Comparison of ENCODE assay signal across 20 mouse cellular contexts in the genomic region with DNA sequence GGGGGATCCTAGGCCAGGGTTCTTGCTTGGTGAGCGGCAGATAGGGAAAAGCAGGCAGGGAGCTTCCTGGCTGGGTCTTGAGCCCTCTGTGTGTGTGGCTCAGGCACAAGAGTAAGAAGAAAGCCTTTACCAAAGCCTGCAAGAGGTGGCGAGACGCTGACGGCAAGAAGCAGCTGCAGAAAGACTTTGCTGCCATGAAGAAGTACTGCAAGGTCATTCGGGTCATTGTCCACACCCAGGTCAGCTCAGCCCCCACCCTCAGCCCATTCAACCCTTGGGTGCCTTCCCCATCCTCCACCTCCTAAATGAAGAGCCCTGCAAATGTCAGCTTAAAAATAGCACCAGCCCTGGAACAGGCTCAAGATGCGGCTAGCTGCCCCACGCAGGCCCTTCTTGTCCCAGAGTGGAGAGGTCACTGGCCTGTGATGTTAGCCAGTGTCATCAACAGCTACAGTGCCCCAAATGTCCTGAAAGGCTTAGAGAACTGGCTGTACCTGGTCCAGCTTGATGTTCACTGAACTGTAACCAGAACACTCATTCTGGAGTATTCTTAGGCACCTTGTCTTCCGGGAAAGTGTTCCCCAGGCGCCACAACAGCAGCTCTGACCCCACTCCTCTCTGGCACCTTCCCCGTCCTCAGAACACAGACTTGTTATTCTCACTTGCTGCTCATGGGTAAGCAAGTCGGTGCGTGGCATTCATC. TPM values are rescaled to one million over a fixed set of nuclear protein-coding genes. Genes with fewer than 3 reads are reported as not detected.
DNase-seq lines count a peak whose midpoint lies in the region; ATAC-seq and TF ChIP-seq lines count a peak whose summit lies in the region.
"Had no signal": no experiment of that assay in that cellular context is flagged by ENCODE, and none has a peak within 500 bp of the region (broad histone marks: within the 10 kb centered on the region; RNA-seq: fewer than 3 reads in every experiment).

No protein-coding gene starts in this region.

- ATAC-seq in heart, postnatal 0 days (ENCODE audit: insufficient read depth, low read depth): peak; percentile 47
- ATAC-seq in forebrain, embryonic 11.5 days (replicated peaks; ENCODE audit: low FRiP score): no peak
- no peak for ATAC-seq in erythroblast, adult 5-6 weeks (replicated peaks; ENCODE audit: low FRiP score, poor library complexity, severe bottlenecking)
- ATAC-seq: liver, postnatal 0 days had no signal

- peak; percentile 48 for DNase-seq in kidney, adult 18-20 months
- DNase-seq in kidney, adult 11 months: no peak
- DNase-seq in gastrocnemius, adult 8-10 months (ENCODE audit: low spot score in 2 of 2): peak; percentile 74 to 85
- DNase-seq in heart, adult 8-10 months (ENCODE audit: low spot score): peak; percentile 63
- DNase-seq in heart, postnatal 0 days (ENCODE audit: low spot score): peak; percentile 75
- DNase-seq in left cerebral cortex, adult 9 months (ENCODE audit: low spot score in 2 of 2): no peak
- no peak for DNase-seq in forebrain, embryonic 11.5 days (ENCODE audit: low spot score)
- DNase-seq: B cell, adult 2 months; cerebellum, adult 11-12 months; cerebellum, postnatal 36 days; liver, postnatal 0 days; right cerebral cortex, postnatal 14 days had no signal

- peak overlapping the region; percentile 13; the same call in 1 of the 2 replicates for H3K4me2 ChIP-seq in heart, postnatal 0 days (ENCODE audit: low read depth, low read length)
- H3K4me2 ChIP-seq in forebrain, embryonic 11.5 days (ENCODE audit: low read depth, low read length, severe bottlenecking): no peak overlapping the region
- H3K4me2 ChIP-seq: embryonic facial prominence, embryonic 12.5 days; hindbrain, embryonic 14.5 days; limb, embryonic 15.5 days; midbrain, embryonic 12.5 days had no signal

- H3K4me3 ChIP-seq in heart, postnatal 0 days (ENCODE audit: low read depth, low read length): no peak overlapping the region
- no peak overlapping the region for H3K4me3 ChIP-seq in forebrain, embryonic 11.5 days (ENCODE audit: low read depth, low read length)
- H3K4me3 ChIP-seq: embryonic facial prominence, embryonic 12.5 days; layer of hippocampus, adult 2 months; limb, embryonic 15.5 days; midbrain, embryonic 12.5 days had no signal

- H3K4me1 ChIP-seq in heart, postnatal 0 days (ENCODE audit: control insufficient read depth, insufficient read depth): peaks cover 39% of the 10 kb centered on the region
- peaks cover 9% of the 10 kb centered on the region; the same call in 1 of the 2 replicates for H3K4me1 ChIP-seq in forebrain, embryonic 11.5 days (replicated peaks; ENCODE audit: control insufficient read depth, insufficient read depth, low read length)

- H3K27me3 ChIP-seq in heart, postnatal 0 days (ENCODE audit: control insufficient read depth, insufficient read depth, low read length): no peaks in the 10 kb centered on the region
- no peaks in the 10 kb centered on the region for H3K27me3 ChIP-seq in forebrain, embryonic 11.5 days (ENCODE audit: control insufficient read depth, insufficient read depth, low read length)
- H3K27me3 ChIP-seq: embryonic facial prominence, embryonic 12.5 days; limb, embryonic 15.5 days had no signal

- TF ChIP-seq EP300 in heart, postnatal 0 days (IDR thresholded peaks at IDR 0.05; ENCODE audit: low read depth): no peak

- H3K27ac ChIP-seq in heart, postnatal 0 days (ENCODE audit: low read depth): peak overlapping the region; percentile 97
- no peak overlapping the region for H3K27ac ChIP-seq in forebrain, embryonic 11.5 days (ENCODE audit: low read depth, low read length)
- H3K27ac ChIP-seq: embryonic facial prominence, embryonic 12.5 days; hindbrain, embryonic 14.5 days; layer of hippocampus, adult 2 months; limb, embryonic 15.5 days; macrophage; midbrain, embryonic 12.5 days had no signal

- no peaks in the 10 kb centered on the region for H3K9me3 ChIP-seq in heart, postnatal 0 days (replicated peaks; ENCODE audit: control insufficient read depth, low read length)
- no peaks in the 10 kb centered on the region for H3K9me3 ChIP-seq in forebrain, embryonic 11.5 days (ENCODE audit: control insufficient read depth, low read length)
- H3K9me3 ChIP-seq: embryonic facial prominence, embryonic 12.5 days; limb, embryonic 15.5 days; midbrain, embryonic 12.5 days had no signal

- no peak for TF ChIP-seq CTCF in heart, postnatal 0 days (IDR thresholded peaks at IDR 0.05; ENCODE audit: low read depth)

- H3K9ac ChIP-seq in heart, postnatal 0 days (replicated peaks; ENCODE audit: low read depth, low read length): peak overlapping the region; percentile 43; the same call in 1 of the 2 replicates
- no peak overlapping the region for H3K9ac ChIP-seq in forebrain, embryonic 11.5 days (ENCODE audit: low read length)
- H3K9ac ChIP-seq: embryonic facial prominence, embryonic 12.5 days; hindbrain, embryonic 14.5 days; limb, embryonic 15.5 days; liver, postnatal 0 days; midbrain, embryonic 12.5 days had no signal

- 46% methylated on average over 12 of the region's 12 CpGs for WGBS in heart, postnatal 0 days
- WGBS in forebrain, embryonic 11.5 days: 84% methylated on average over 12 of the region's 12 CpGs

- no peaks in the 10 kb centered on the region for H3K36me3 ChIP-seq in heart, postnatal 0 days (replicated peaks; ENCODE audit: control insufficient read depth, insufficient read depth, low read length)
- no peaks in the 10 kb centered on the region for H3K36me3 ChIP-seq in forebrain, embryonic 11.5 days (ENCODE audit: control insufficient read depth, insufficient read depth, low read length)
- H3K36me3 ChIP-seq: embryonic facial prominence, embryonic 12.5 days; limb, embryonic 15.5 days; midbrain, embryonic 12.5 days had no signal

RNA-seq across cellular contexts. Expression of gene Msrb1, which starts 4.1 kb away (rescaled TPM):
- 100 to 1,000 TPM; 144 to 160 (median 145) TPM for total RNA-seq in gastrocnemius, adult 8-10 months (2022)
- total RNA-seq in heart, adult 8-10 months (2022): 100 to 1,000 TPM; 172 to 208 (median 186) TPM
- total RNA-seq in heart, postnatal 0 days (2014; rRNA removed; ENCODE audit: low replicate concordance): 28.5 and 41.1 TPM in 2 replicates
- polyA plus RNA-seq in heart, postnatal 0 days (2015; fragmentation: Nextera tagmentation; extraction: Ambion mirVana): 48.7 and 55.7 TPM in 2 replicates
- polyA plus RNA-seq in forebrain, embryonic 11.5 days (2014; fragmentation: Nextera tagmentation; extraction: Ambion mirVana): 21.3 and 21.6 TPM in 2 replicates
- total RNA-seq in erythroblast, adult 5-6 weeks (2015; ENCODE audit: low replicate concordance): 177 and 224 TPM in 2 replicates
- total RNA-seq in erythroblast, adult 5-6 weeks (2017; ENCODE audit: low replicate concordance): 42.8 and 97.5 TPM in 2 replicates

RNA-seq across cellular contexts. Expression of gene Rpl3l, which starts 4.8 kb away (rescaled TPM):
- total RNA-seq in gastrocnemius, adult 8-10 months (2022): 100 to 1,000 TPM; 757 to 827 (median 779) TPM
- total RNA-seq in heart, adult 8-10 months (2022): 100 to 1,000 TPM; 389 to 453 (median 417) TPM
- total RNA-seq in heart, postnatal 0 days (2014; rRNA removed; ENCODE audit: low replicate concordance): 0.54 and 2.1 TPM in 2 replicates
- polyA plus RNA-seq in heart, postnatal 0 days (2015; fragmentation: Nextera tagmentation; extraction: Ambion mirVana): 7.2 TPM in 2 replicates
- not detected in 2 replicates for polyA plus RNA-seq in forebrain, embryonic 11.5 days (2014; fragmentation: Nextera tagmentation; extraction: Ambion mirVana)
- total RNA-seq in erythroblast, adult 5-6 weeks (2015; ENCODE audit: low replicate concordance): not detected in 2 replicates
- not detected in 2 replicates for total RNA-seq in erythroblast, adult 5-6 weeks (2017; ENCODE audit: low replicate concordance)
- polyA plus RNA-seq: embryonic facial prominence, embryonic 12.5 days; hindbrain, embryonic 14.5 days; limb, embryonic 15.5 days; macrophage; midbrain, embryonic 12.5 days; neural tube, embryonic 11.5 days had no signal

RNA-seq across cellular contexts. Expression of gene Ndufb10, which starts 8.1 kb away (rescaled TPM):
- total RNA-seq in gastrocnemius, adult 8-10 months (2022): 100 to 1,000 TPM; 409 to 503 (median 459) TPM
- 1,000 to 10,000 TPM in 1 of 4 experiments, 100 to 1,000 TPM in 3; 975 to 1,073 (median 990) TPM for total RNA-seq in heart, adult 8-10 months (2022)
- total RNA-seq in heart, postnatal 0 days (2014; rRNA removed; ENCODE audit: low replicate concordance): 434 and 667 TPM in 2 replicates
- polyA plus RNA-seq in heart, postnatal 0 days (2015; fragmentation: Nextera tagmentation; extraction: Ambion mirVana): 1,293 and 1,354 TPM in 2 replicates
- 189 and 195 TPM in 2 replicates for polyA plus RNA-seq in forebrain, embryonic 11.5 days (2014; fragmentation: Nextera tagmentation; extraction: Ambion mirVana)
- total RNA-seq in erythroblast, adult 5-6 weeks (2015; ENCODE audit: low replicate concordance): 52.0 and 124 TPM in 2 replicates
- 74.1 and 90.5 TPM in 2 replicates for total RNA-seq in erythroblast, adult 5-6 weeks (2017; ENCODE audit: low replicate concordance)

RNA-seq across cellular contexts. Expression of gene Rps2, which starts 14.5 kb away (rescaled TPM):
- total RNA-seq in gastrocnemius, adult 8-10 months (2022): 100 to 1,000 TPM; 558 to 703 (median 654) TPM
- total RNA-seq in heart, adult 8-10 months (2022): 100 to 1,000 TPM; 631 to 768 (median 679) TPM
- 2,967 and 2,982 TPM in 2 replicates for total RNA-seq in heart, postnatal 0 days (2014; rRNA removed; ENCODE audit: low replicate concordance)
- polyA plus RNA-seq in heart, postnatal 0 days (2015; fragmentation: Nextera tagmentation; extraction: Ambion mirVana): 722 and 767 TPM in 2 replicates
- 1,407 and 1,469 TPM in 2 replicates for polyA plus RNA-seq in forebrain, embryonic 11.5 days (2014; fragmentation: Nextera tagmentation; extraction: Ambion mirVana)
- 1,254 and 1,636 TPM in 2 replicates for total RNA-seq in erythroblast, adult 5-6 weeks (2015; ENCODE audit: low replicate concordance)
- 281 and 355 TPM in 2 replicates for total RNA-seq in erythroblast, adult 5-6 weeks (2017; ENCODE audit: low replicate concordance)

RNA-seq across cellular contexts. Expression of gene Rnf151, which starts 14.5 kb away (rescaled TPM):
- not detected for total RNA-seq in gastrocnemius, adult 8-10 months (2022)
- total RNA-seq in heart, adult 8-10 months (2022): under 1 TPM in 1 of 4 experiments, not detected in 3; 0.23 TPM
- total RNA-seq in heart, postnatal 0 days (2014; rRNA removed; ENCODE audit: low replicate concordance): 6.5 TPM in 1 of 2 replicates, not detected in the other
- polyA plus RNA-seq in heart, postnatal 0 days (2015; fragmentation: Nextera tagmentation; extraction: Ambion mirVana): not detected in 2 replicates
- 0.36 and 0.81 TPM in 2 replicates for polyA plus RNA-seq in forebrain, embryonic 11.5 days (2014; fragmentation: Nextera tagmentation; extraction: Ambion mirVana)
- total RNA-seq in erythroblast, adult 5-6 weeks (2015; ENCODE audit: low replicate concordance): not detected in 2 replicates
- total RNA-seq in erythroblast, adult 5-6 weeks (2017; ENCODE audit: low replicate concordance): not detected in 2 replicates
- polyA plus RNA-seq: hindbrain, embryonic 14.5 days; liver, postnatal 0 days; macrophage had no signal

Comparison
In these comparisons a context has a peak if more than half of its experiments do, and no peak if none do; other contexts are left out.
1. DNase-seq: peak in kidney, adult 18-20 months (single experiment), gastrocnemius, adult 8-10 months (2 of 2), heart, adult 8-10 months (single experiment) and heart, postnatal 0 days (single experiment); none in kidney, adult 11 months (single experiment), left cerebral cortex, adult 9 months (0 of 2) and forebrain, embryonic 11.5 days (single experiment).
2. RNA of gene Rpl3l, which starts 4.8 kb away (total RNA-seq): 757 to 827 TPM in gastrocnemius, adult 8-10 months and 389 to 453 TPM in heart, adult 8-10 months; 0.54 to 2.1 TPM in heart, postnatal 0 days and not detected in erythroblast, adult 5-6 weeks; every median in the first group is over 100 times any median in the second.